Mouse (Mus musculus) heart, embryonic 11.5 days (tissue): ENCODE measurements around the gene Sugct. TPM values are rescaled to one million over a fixed set of nuclear protein-coding genes. Genes with fewer than 3 reads are reported as not detected.

Experiments used
- ATAC-seq: fragments of 200-750 bp; cut with Nextera tagmentation; replicated peaks from 2 replicates; pipeline ENCODE4 v1.8.0; 2017; ENCODE audit warnings: moderate library complexity; ENCODE audit not compliant: insufficient number of reproducible peaks, low FRiP score, low TSS enrichment
- H3K27ac ChIP-seq: fragments of 300-500 bp; sonication (generic); 2 replicates; pipeline ENCODE4 v1.5.1; 2014; ENCODE audit warnings: mild to moderate bottlenecking, low read depth, low read length
- H3K27me3 ChIP-seq: fragments of 300-500 bp; sonication (generic); 2 replicates; pipeline ENCODE4 v1.6.1; 2014; ENCODE audit warnings: mild to moderate bottlenecking, low read length, mixed read lengths; ENCODE audit not compliant: control insufficient read depth, insufficient read depth
- H3K36me3 ChIP-seq: fragments of 300-500 bp; sonication (generic); 2 replicates; pipeline ENCODE4 v1.6.1; 2014; ENCODE audit warnings: mild to moderate bottlenecking, low read length, moderate library complexity, mixed read lengths; ENCODE audit not compliant: control insufficient read depth, insufficient read depth
- H3K4me1 ChIP-seq: fragments of 300-500 bp; sonication (generic); 2 replicates; pipeline ENCODE4 v1.6.1; 2014; ENCODE audit warnings: low read length; ENCODE audit not compliant: control insufficient read depth, insufficient read depth
- H3K4me2 ChIP-seq: fragments of 300-500 bp; sonication (generic); 2 replicates; pipeline ENCODE4 v1.6.1; 2014; ENCODE audit warnings: mild to moderate bottlenecking, moderate library complexity
- H3K4me3 ChIP-seq: fragments of 300-500 bp; sonication (generic); 2 replicates; pipeline ENCODE4 v1.5.1; 2014; ENCODE audit warnings: low read depth, low read length
- H3K9ac ChIP-seq: fragments of 300-500 bp; sonication (generic); 2 replicates; pipeline ENCODE4 v1.6.1; 2014; ENCODE audit warnings: mild to moderate bottlenecking, low read depth, low read length, moderate library complexity
- H3K9me3 ChIP-seq: fragments of 300-500 bp; sonication (generic); replicated peaks from 2 replicates; pipeline ENCODE4 v1.6.1; 2016; ENCODE audit warnings: low read length; ENCODE audit not compliant: control insufficient read depth
- WGBS: fragments of 180-500 bp; shearing (Covaris S2); extraction: QIAGEN DNeasy Blood & Tissue Kit; methylation state at CpG from one replicate; pipeline ENCODE4 v1.1.7; 2014; ENCODE audit not compliant: insufficient replicate concordance; 5-methylcytosine and 5-hydroxymethylcytosine counted together
- polyA plus RNA-seq: library from polyadenylated mRNA; unstranded; fragments of >200 nt; fragmentation: Nextera tagmentation; extraction: Ambion mirVana; gene quantifications from 2 replicates; pipeline ENCODE4 v1.2.1, GENCODE M21; 2014

Sugct gene
- polyA plus RNA-seq, 1 experiment from 2014 or later, result 4.0 TPM

GRCm38 (mm10) chr13:16812268-16812667, 883.1 kb downstream of the Sugct start:
- H3K9me3 ChIP-seq, result no peaks in the 10 kb centered on the region
- H3K4me2 ChIP-seq, result no peak overlapping the region
- no peaks in the 10 kb centered on the region for H3K4me1 ChIP-seq
- no peak for ATAC-seq
- 78% methylated on average over 2 of the region's 2 CpGs for WGBS
- H3K4me3 ChIP-seq, result no peak overlapping the region
- no peaks in the 10 kb centered on the region for H3K27me3 ChIP-seq
- H3K9ac ChIP-seq, result no peak overlapping the region
- H3K36me3 ChIP-seq, result no peaks in the 10 kb centered on the region
- H3K27ac ChIP-seq, result no peak overlapping the region

Other genes starting within 250 kb of the Sugct start
- 32.1 and 32.4 TPM in 2 replicates for gene Mplkip, start 361 bp downstream of the Sugct start, polyA plus RNA-seq
- 10.5 and 18.0 TPM in 2 replicates for gene Cdk13, start 109.5 kb upstream of the Sugct start, polyA plus RNA-seq
- 85.4 and 89.9 TPM in 2 replicates for gene Rala, start 248.7 kb upstream of the Sugct start, polyA plus RNA-seq